Mouse (Mus musculus) hindbrain, postnatal 0 days (tissue): ENCODE results near the gene Bmp5. TPM values are rescaled to one million over a fixed set of nuclear protein-coding genes. Genes with fewer than 3 reads are reported as not detected.

ENCODE experiments used
- ATAC-seq: fragments of 200-750 bp; cut with Nextera tagmentation; 2 replicates; pipeline ENCODE4 v1.8.0; 2017; ENCODE audit warnings: mild to moderate bottlenecking, moderate TSS enrichment, moderate library complexity
- DNase-seq: peaks from one replicate; pipeline ENCODE4 v3.0.0-alpha.2; 2015; ENCODE audit warnings: low spot score
- H3K27ac ChIP-seq: fragments of 300-500 bp; sonication (generic); 2 replicates; pipeline ENCODE4 v1.5.1; 2014; ENCODE audit warnings: mild to moderate bottlenecking
- H3K27me3 ChIP-seq: fragments of 300-500 bp; sonication (generic); 2 replicates; pipeline ENCODE4 v1.6.1; 2014; ENCODE audit warnings: low read length, mixed read lengths; ENCODE audit not compliant: insufficient read depth
- H3K36me3 ChIP-seq: fragments of 300-500 bp; sonication (generic); 2 replicates; pipeline ENCODE4 v1.6.1; 2014; ENCODE audit warnings: low read length, mixed read lengths; ENCODE audit not compliant: insufficient read depth
- H3K4me1 ChIP-seq: fragments of 300-500 bp; sonication (generic); 2 replicates; pipeline ENCODE4 v1.6.1; 2014; ENCODE audit warnings: antibody characterized with exemption, low read length, mixed read lengths; ENCODE audit not compliant: insufficient read depth
- H3K4me2 ChIP-seq: fragments of 300-500 bp; sonication (generic); 2 replicates; pipeline ENCODE4 v1.6.1; 2014; ENCODE audit warnings: low read depth, mild to moderate bottlenecking, low read length, moderate library complexity, mixed read lengths
- H3K4me3 ChIP-seq: fragments of 300-500 bp; sonication (generic); 2 replicates; pipeline ENCODE4 v1.5.1; 2014; ENCODE audit warnings: low read length
- H3K9ac ChIP-seq: fragments of 300-500 bp; sonication (generic); replicated peaks from 2 replicates; pipeline ENCODE4 v1.6.1; 2014; ENCODE audit warnings: mild to moderate bottlenecking, low read length, moderate library complexity, mixed read lengths
- H3K9me3 ChIP-seq: fragments of 300-500 bp; sonication (generic); 2 replicates; pipeline ENCODE4 v1.6.1; 2016; ENCODE audit warnings: low read length, mixed read lengths
- CTCF ChIP-seq: IDR thresholded peaks from 2 replicates; pipeline ENCODE4 v1.5.1; 2016; ENCODE audit warnings: antibody characterized with exemption, control low read depth, low read depth
- WGBS: fragments of 180-500 bp; shearing (Covaris S2); extraction: QIAGEN DNeasy Blood & Tissue Kit; methylation state at CpG from one replicate; pipeline ENCODE4 v1.1.7; 2014; 5-methylcytosine and 5-hydroxymethylcytosine counted together
- microRNA-seq, 2 experiments: library from miRNA; unstranded; fragments of <30 nt; microRNA quantifications; one replicate each; pipeline ENCODE4; 2016
- polyA plus RNA-seq: library from polyadenylated mRNA; unstranded; fragments of >200 nt; fragmentation: Nextera tagmentation; extraction: Ambion mirVana; gene quantifications from 2 replicates; pipeline ENCODE4 v1.2.1, GENCODE M21; 2015
- total RNA-seq: library from RNA; depleted of rRNA; stranded (reverse); fragments of >200 nt; gene quantifications from 2 replicates; pipeline ENCODE4 v1.2.3, GENCODE M21; 2014; rRNA removed

Bmp5 gene
- total and polyA plus RNA-seq, 2 experiments from 2014 or later, result 1.9 to 2.3 TPM

GRCm38 (mm10) chr9:75944663-75945062, 169.5 kb downstream of the Bmp5 start:
- DNase-seq, result no peak
- Histone ChIP-seq H3K4me3 (no peak overlapping the region), H3K27me3 (no peaks in the 10 kb centered on the region), H3K9ac (no peak overlapping the region), H3K9me3 (no peaks in the 10 kb centered on the region), H3K4me1 (no peaks in the 10 kb centered on the region), H3K4me2 (no peak overlapping the region), H3K36me3 (no peaks in the 10 kb centered on the region), H3K27ac (no peak overlapping the region)
- 78% methylated on average over 3 of the region's 3 CpGs for WGBS
- ATAC-seq, result no peak
- no peak for TF ChIP-seq CTCF

Small RNA genes lying within 50 kb of the gene (microRNA-seq; reads per million reads assigned to microRNA genes)
- 0 reads per million in 2 experiments for gene Gm44355

Other genes with a start within 250 kb of the Bmp5 start
- gene Tmod3, start 215.7 kb upstream of the Bmp5 start, total RNA-seq, result 33.5 and 36.6 TPM in 2 replicates
- 70.7 and 76.5 TPM in 2 replicates for gene Tmod3, start 215.7 kb upstream of the Bmp5 start, polyA plus RNA-seq
- 125 and 126 TPM in 2 replicates for gene Tmod2, start 164.0 kb upstream of the Bmp5 start, total RNA-seq
- 361 and 363 TPM in 2 replicates for gene Tmod2, start 164.0 kb upstream of the Bmp5 start, polyA plus RNA-seq
- gene Lysmd2, start 149.6 kb upstream of the Bmp5 start, total RNA-seq, result 33.9 and 39.7 TPM in 2 replicates
- gene Lysmd2, start 149.6 kb upstream of the Bmp5 start, polyA plus RNA-seq, result 37.3 and 42.1 TPM in 2 replicates
- 107 and 112 TPM in 2 replicates for gene Scg3, start 91.3 kb upstream of the Bmp5 start, total RNA-seq
- 134 and 143 TPM in 2 replicates for gene Scg3, start 91.3 kb upstream of the Bmp5 start, polyA plus RNA-seq
- gene Hmgcll1, start 239.5 kb downstream of the Bmp5 start, total RNA-seq, result 15.5 and 29.6 TPM in 2 replicates
- gene Hmgcll1, start 239.5 kb downstream of the Bmp5 start, polyA plus RNA-seq, result 14.1 and 16.0 TPM in 2 replicates